Mouse (Mus musculus) midbrain, embryonic 10.5 days (tissue): ENCODE results near the gene Agfg2. TPM values are rescaled to one million over a fixed set of nuclear protein-coding genes. Genes with fewer than 3 reads are reported as not detected.

Source experiments
- DNase-seq: peaks from one replicate; pipeline ENCODE4 v3.0.0-alpha.2; 2017; ENCODE audit warnings: low spot score
- H3K27ac ChIP-seq: fragments of 300-500 bp; sonication (generic); replicated peaks from 2 replicates; pipeline ENCODE4 v1.5.1; 2016; ENCODE audit warnings: mild to moderate bottlenecking
- H3K27me3 ChIP-seq: fragments of 300-500 bp; sonication (generic); 2 replicates; pipeline ENCODE4 v1.6.1; 2016; ENCODE audit warnings: low read depth, mild to moderate bottlenecking; ENCODE audit not compliant: poor library complexity, severe bottlenecking
- H3K36me3 ChIP-seq: fragments of 300-500 bp; sonication (generic); 2 replicates; pipeline ENCODE4 v1.6.1; 2016; ENCODE audit warnings: mild to moderate bottlenecking, moderate library complexity
- H3K4me1 ChIP-seq: fragments of 300-500 bp; sonication (generic); 2 replicates; pipeline ENCODE4 v1.6.1; 2016
- H3K4me3 ChIP-seq: fragments of 300-500 bp; sonication (generic); 2 replicates; pipeline ENCODE4 v1.5.1; 2016; ENCODE audit warnings: mild to moderate bottlenecking, moderate library complexity
- H3K9me3 ChIP-seq: fragments of 300-500 bp; sonication (generic); replicated peaks from 2 replicates; pipeline ENCODE4 v1.6.1; 2016; ENCODE audit warnings: mild to moderate bottlenecking
- WGBS: fragments of 180-500 bp; shearing (Covaris S2); methylation state at CpG from one replicate; pipeline ENCODE4 v1.1.7; 2016; 5-methylcytosine and 5-hydroxymethylcytosine counted together
- polyA plus RNA-seq: library from polyadenylated mRNA; unstranded; fragments of >200 nt; fragmentation: Nextera tagmentation; extraction: Ambion mirVana; gene quantifications from 2 replicates; pipeline ENCODE4 v1.2.1, GENCODE M21; 2016

Gene Agfg2
- polyA plus RNA-seq, 1 experiment from 2014 or later, result 27.2 TPM

DNA sequence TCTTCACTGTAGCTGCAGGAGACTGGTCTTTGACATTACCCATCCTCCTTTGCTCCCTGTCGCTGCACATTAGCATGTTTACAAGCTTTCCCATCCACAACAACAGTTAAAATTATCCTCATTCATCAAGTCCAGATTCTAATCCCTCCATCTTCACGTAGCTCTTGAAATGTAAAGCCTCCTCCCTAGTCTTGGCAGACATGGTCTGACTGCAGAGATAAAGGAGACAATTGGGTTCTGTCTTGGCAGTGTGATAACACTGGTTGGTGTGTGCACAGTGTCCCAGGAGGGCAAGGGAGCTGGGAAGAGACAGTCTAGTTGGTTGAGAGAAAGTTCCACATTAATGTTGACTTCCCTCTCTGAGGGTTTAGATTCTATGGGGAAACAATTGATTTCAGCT is 15.3 kb upstream of the Agfg2 start:
- H3K36me3 ChIP-seq, result no peaks in the 10 kb centered on the region
- H3K4me3 ChIP-seq, result no peak overlapping the region
- no peak for DNase-seq
- no peaks in the 10 kb centered on the region for H3K27me3 ChIP-seq
- H3K27ac ChIP-seq, result no peak overlapping the region
- peaks cover 1% of the 10 kb centered on the region; the same call in 1 of the 2 replicates for H3K4me1 ChIP-seq
- H3K9me3 ChIP-seq, result no peaks in the 10 kb centered on the region; the same call in 1 of the 2 replicates
- WGBS, result 69% methylated on average over 2 of the region's 2 CpGs

GRCm38 (mm10) chr5:137699080-137699479 is 14.6 kb upstream of the Agfg2 start:
- peaks cover 8% of the 10 kb centered on the region; the same call in 1 of the 2 replicates for H3K4me1 ChIP-seq
- H3K27ac ChIP-seq, result no peak overlapping the region
- no peak for DNase-seq
- H3K9me3 ChIP-seq, result no peaks in the 10 kb centered on the region; the same call in 1 of the 2 replicates
- WGBS, result 83% methylated on average over 3 of the region's 3 CpGs
- H3K4me3 ChIP-seq, result no peak overlapping the region
- H3K27me3 ChIP-seq, result no peaks in the 10 kb centered on the region
- H3K36me3 ChIP-seq, result no peaks in the 10 kb centered on the region

- 89% methylated on average over 4 of the region's 4 CpGs for WGBS
- DNase-seq, result no peak
- H3K27ac ChIP-seq, result no peak overlapping the region
- no peaks in the 10 kb centered on the region for H3K9me3 ChIP-seq
- H3K27me3 ChIP-seq, result no peaks in the 10 kb centered on the region
- H3K4me1 ChIP-seq, result peaks cover 8% of the 10 kb centered on the region; the same call in 1 of the 2 replicates
- H3K4me3 ChIP-seq, result no peak overlapping the region
- no peaks in the 10 kb centered on the region for H3K36me3 ChIP-seq
Observed at GRCm38 (mm10) chr5:137695930-137696329, 11.4 kb upstream of the Agfg2 start.

- DNase-seq, result no peak
- no peaks in the 10 kb centered on the region for H3K27me3 ChIP-seq
- H3K9me3 ChIP-seq, result no peaks in the 10 kb centered on the region
- H3K4me3 ChIP-seq, result no peak overlapping the region
- WGBS, result 63% methylated on average over 3 of the region's 3 CpGs
- H3K27ac ChIP-seq, result no peak overlapping the region
- H3K36me3 ChIP-seq, result no peaks in the 10 kb centered on the region
- peaks cover 8% of the 10 kb centered on the region; the same call in 1 of the 2 replicates for H3K4me1 ChIP-seq
Observed at GRCm38 (mm10) chr5:137694796-137695195, 10.3 kb upstream of the Agfg2 start.

- 76% methylated on average over 1 of the region's 1 CpGs for WGBS
- Histone ChIP-seq H3K27me3 (0 out of 2 replicates have a peak, but pooled peaks cover under 1% of the 10 kb centered on the region), H3K36me3 (no peaks in the 10 kb centered on the region), H3K4me1 (peaks cover 8% of the 10 kb centered on the region; the same call in 1 of the 2 replicates), H3K27ac (no peak overlapping the region), H3K4me3 (no peak overlapping the region), H3K9me3 (no peaks in the 10 kb centered on the region)
- no peak for DNase-seq
Observed at GRCm38 (mm10) chr5:137691881-137692280, 7.4 kb upstream of the Agfg2 start.

- Histone ChIP-seq H3K27ac (no peak overlapping the region), H3K36me3 (no peaks in the 10 kb centered on the region), H3K27me3 (peaks cover 14% of the 10 kb centered on the region), H3K9me3 (no peaks in the 10 kb centered on the region), H3K4me1 (peaks cover 8% of the 10 kb centered on the region; the same call in 1 of the 2 replicates), H3K4me3 (no peak overlapping the region)
- no peak for DNase-seq
- 76% methylated on average over 9 of the region's 9 CpGs for WGBS
Observed at GRCm38 (mm10) chr5:137690531-137690930, 6.0 kb upstream of the Agfg2 start.

- peaks cover 18% of the 10 kb centered on the region for H3K27me3 ChIP-seq
- WGBS, result 90% methylated on average over 3 of the region's 3 CpGs
- peaks cover 10% of the 10 kb centered on the region; the same call in 1 of the 2 replicates for H3K4me1 ChIP-seq
- no peaks in the 10 kb centered on the region for H3K36me3 ChIP-seq
- no peak for DNase-seq
- H3K9me3 ChIP-seq, result no peaks in the 10 kb centered on the region
- H3K4me3 ChIP-seq, result no peak overlapping the region
- H3K27ac ChIP-seq, result no peak overlapping the region
Observed at GRCm38 (mm10) chr5:137689974-137690373, 5.4 kb upstream of the Agfg2 start.

DNA sequence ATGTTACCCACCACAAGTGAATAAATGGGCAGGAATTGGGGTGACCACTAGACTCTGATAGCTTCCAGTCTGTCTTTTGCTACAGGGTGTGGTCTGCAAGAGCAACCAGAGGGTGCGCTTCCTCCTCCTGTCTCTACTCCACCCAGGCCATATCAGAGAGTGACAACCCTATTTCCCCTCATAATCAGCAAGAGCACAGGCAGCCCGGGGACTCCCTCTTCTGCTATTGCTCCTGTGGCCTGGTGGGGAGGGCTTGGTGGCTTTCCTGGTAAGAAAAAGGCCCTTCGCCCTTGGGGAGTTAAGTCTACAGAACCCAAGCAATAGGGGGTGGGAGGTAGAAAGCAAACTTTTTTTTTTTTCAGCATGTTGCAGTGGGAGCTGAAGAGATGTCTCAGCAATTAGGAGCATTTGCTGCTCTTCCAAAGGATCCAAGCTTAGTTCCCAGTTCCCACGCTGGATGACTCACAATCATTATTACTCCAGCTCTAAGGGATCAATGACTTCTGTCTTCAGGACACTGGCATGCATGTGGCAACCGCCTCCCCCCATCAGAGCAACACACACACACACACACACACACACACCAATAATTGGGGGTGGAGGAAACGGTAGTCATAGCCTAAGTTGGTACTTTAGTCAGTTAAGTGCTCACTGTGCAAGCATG is 1.7 kb upstream of the Agfg2 start:
- Histone ChIP-seq H3K9me3 (no peaks in the 10 kb centered on the region), H3K27me3 (peaks cover 18% of the 10 kb centered on the region), H3K4me3 (no peak overlapping the region), H3K27ac (no peak overlapping the region), H3K4me1 (peaks cover 30% of the 10 kb centered on the region), H3K36me3 (peaks cover 11% of the 10 kb centered on the region)
- WGBS, result 87% methylated on average over 6 of the region's 6 CpGs
- no peak for DNase-seq

DNA sequence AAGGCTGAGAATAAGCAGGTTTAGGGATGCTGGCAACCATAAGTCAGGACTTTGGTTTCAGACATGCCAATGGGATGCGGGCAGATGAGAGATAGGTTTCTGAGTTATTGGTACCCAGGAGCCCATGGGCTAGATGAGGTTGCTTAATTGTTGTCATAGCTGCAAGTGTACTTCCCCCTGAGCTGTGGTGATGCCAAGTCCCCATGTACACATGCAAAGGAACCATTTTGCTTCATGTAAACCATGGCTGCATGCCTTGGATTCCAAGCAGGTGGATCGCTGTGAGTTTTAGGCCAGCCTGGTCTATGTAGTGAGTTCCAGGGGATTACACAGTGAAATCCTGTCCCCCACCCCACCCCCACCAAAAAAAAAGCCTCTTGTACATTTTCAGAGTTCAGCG is 1.1 kb upstream of the Agfg2 start:
- peak overlapping the region; percentile 90 for H3K27ac ChIP-seq
- WGBS, result 94% methylated on average over 3 of the region's 3 CpGs
- H3K4me3 ChIP-seq, result no peak overlapping the region
- H3K36me3 ChIP-seq, result peaks cover 17% of the 10 kb centered on the region
- no peaks in the 10 kb centered on the region for H3K9me3 ChIP-seq
- H3K27me3 ChIP-seq, result peaks cover 18% of the 10 kb centered on the region
- peaks cover 30% of the 10 kb centered on the region for H3K4me1 ChIP-seq
- no peak for DNase-seq

DNA sequence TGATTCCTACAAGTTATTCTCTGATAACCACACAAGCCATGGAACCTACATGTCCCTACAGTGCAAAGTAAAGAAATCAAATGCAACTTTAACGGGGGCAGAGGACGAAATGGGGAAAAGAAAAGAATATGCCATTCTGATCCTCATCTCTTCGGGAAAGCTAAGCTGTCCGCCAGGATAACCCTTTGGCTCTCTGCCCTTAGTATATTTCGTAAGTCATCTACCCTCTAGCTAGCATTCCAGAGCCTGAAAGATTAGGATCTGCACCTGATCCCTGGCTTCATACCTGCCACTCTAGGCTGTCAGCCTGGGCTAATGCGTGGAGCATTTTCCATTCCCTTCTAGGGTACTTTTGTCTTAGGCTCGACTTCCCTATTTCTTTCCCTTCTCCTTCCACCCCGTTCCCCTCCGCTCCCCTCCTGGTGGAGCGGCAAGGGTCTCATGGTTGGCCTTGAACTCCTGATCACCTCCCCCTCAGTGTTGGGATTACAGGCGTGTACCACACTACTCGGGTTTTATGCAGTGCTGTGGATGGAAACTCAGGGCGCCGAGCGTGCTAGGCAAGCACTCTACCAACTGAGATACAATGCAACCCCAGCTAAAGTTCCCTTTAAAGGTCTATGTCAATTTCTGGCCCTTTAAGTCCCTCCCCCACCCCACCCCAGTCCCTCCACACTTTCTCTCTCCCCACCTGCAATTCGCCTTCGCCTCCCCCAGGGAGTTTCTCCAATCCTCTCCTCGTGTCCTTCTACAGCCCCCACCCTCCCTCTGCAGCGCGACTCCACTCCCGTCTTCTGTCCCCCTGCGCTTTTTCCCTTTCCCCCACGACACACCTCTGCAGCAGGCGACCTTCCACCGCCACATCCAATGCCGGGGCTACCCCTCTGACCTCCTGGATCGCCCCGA is 885 bp downstream of the Agfg2 start:
- DNase-seq, result peak; percentile 23
- H3K27ac ChIP-seq, result peak overlapping the region; percentile 90
- peak overlapping the region; percentile 82 for H3K4me3 ChIP-seq
- H3K27me3 ChIP-seq, result peaks cover 18% of the 10 kb centered on the region
- peaks cover 36% of the 10 kb centered on the region for H3K36me3 ChIP-seq
- 17% methylated on average over 28 of the region's 28 CpGs for WGBS
- H3K9me3 ChIP-seq, result no peaks in the 10 kb centered on the region
- H3K4me1 ChIP-seq, result peaks cover 30% of the 10 kb centered on the region

GRCm38 (mm10) chr5:137682526-137682925 is 2.0 kb downstream of the Agfg2 start:
- Histone ChIP-seq H3K4me3 (peak overlapping the region; percentile 82), H3K9me3 (no peaks in the 10 kb centered on the region), H3K4me1 (peaks cover 30% of the 10 kb centered on the region), H3K27ac (no peak overlapping the region), H3K36me3 (peaks cover 47% of the 10 kb centered on the region), H3K27me3 (peaks cover 18% of the 10 kb centered on the region)
- 94% methylated on average over 6 of the region's 6 CpGs for WGBS
- no peak for DNase-seq

DNA sequence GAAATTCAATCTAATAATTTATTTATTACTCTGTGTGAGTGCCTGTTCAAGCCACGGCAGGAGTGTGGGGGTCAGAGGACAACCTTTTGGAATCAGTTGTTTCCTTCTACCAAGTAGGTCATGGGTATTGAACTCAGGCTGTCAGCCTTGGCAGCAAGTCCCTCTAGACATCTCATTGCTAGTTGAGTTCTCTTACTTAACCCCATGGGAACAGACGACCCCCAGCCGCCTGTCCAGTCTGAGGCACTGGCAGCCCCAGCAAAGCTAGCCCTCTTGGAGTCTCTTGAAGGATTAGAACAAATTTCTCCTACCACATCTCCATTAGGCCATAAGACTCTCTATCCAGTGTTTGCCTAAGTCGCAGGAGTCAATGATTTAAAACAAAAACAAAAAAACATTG is 4.8 kb downstream of the Agfg2 start:
- Histone ChIP-seq H3K9me3 (no peaks in the 10 kb centered on the region), H3K36me3 (peaks cover 67% of the 10 kb centered on the region), H3K4me1 (peaks cover 26% of the 10 kb centered on the region), H3K4me3 (no peak overlapping the region), H3K27ac (no peak overlapping the region), H3K27me3 (no peaks in the 10 kb centered on the region)
- no peak for DNase-seq
- 89% methylated on average over 4 of the region's 4 CpGs for WGBS

- no peaks in the 10 kb centered on the region for H3K9me3 ChIP-seq
- H3K36me3 ChIP-seq, result peaks cover 71% of the 10 kb centered on the region
- no peak for DNase-seq
- peaks cover 19% of the 10 kb centered on the region for H3K4me1 ChIP-seq
- no peak overlapping the region for H3K27ac ChIP-seq
- no peaks in the 10 kb centered on the region for H3K27me3 ChIP-seq
- H3K4me3 ChIP-seq, result no peak overlapping the region
- 92% methylated on average over 3 of the region's 3 CpGs for WGBS
Observed at GRCm38 (mm10) chr5:137678736-137679135, 5.8 kb downstream of the Agfg2 start.
